Mouse (Mus musculus) thymus, adult 2 months (tissue): ENCODE results near the gene Maml3. TPM values are rescaled to one million over a fixed set of nuclear protein-coding genes. Genes with fewer than 3 reads are reported as not detected.

Experiments used
- DNase-seq: peaks from one replicate; pipeline ENCODE4 v3.0.0; 2021
- H3K27ac ChIP-seq: fragments of 200-500 bp; 2 replicates; pipeline ENCODE4 v1.5.1; 2012; ENCODE audit warnings: low read length, control low read depth; ENCODE audit not compliant: control insufficient read depth, insufficient read depth
- H3K27me3 ChIP-seq: fragments of 200-500 bp; 2 replicates; pipeline ENCODE4 v1.6.1; 2012; ENCODE audit warnings: mild to moderate bottlenecking, low read length, moderate library complexity, mixed read lengths; ENCODE audit not compliant: control insufficient read depth, insufficient read depth
- H3K36me3 ChIP-seq: fragments of 200-500 bp; 2 replicates; pipeline ENCODE4 v1.6.1; 2012; ENCODE audit warnings: mild to moderate bottlenecking, low read length, moderate library complexity; ENCODE audit not compliant: control insufficient read depth, insufficient read depth
- H3K4me1 ChIP-seq: fragments of 200-500 bp; replicated peaks from 2 replicates; pipeline ENCODE4 v1.6.1; 2012; ENCODE audit warnings: low read length; ENCODE audit not compliant: control insufficient read depth, insufficient read depth
- H3K4me3 ChIP-seq: fragments of 200-500 bp; 2 replicates; pipeline ENCODE4 v1.5.1; 2012; ENCODE audit warnings: mild to moderate bottlenecking, low read length, control low read depth, moderate library complexity; ENCODE audit not compliant: control insufficient read depth, insufficient read depth
- CTCF ChIP-seq: fragments of 200-500 bp; IDR thresholded peaks from 2 replicates; pipeline ENCODE4 v1.5.1; 2012; ENCODE audit warnings: mild to moderate bottlenecking, control low read depth, low read length, moderate library complexity, borderline replicate concordance; ENCODE audit not compliant: control insufficient read depth, poor library complexity, insufficient read depth; ENCODE audit errors: extremely low read depth
- POLR2A ChIP-seq: fragments of 200-500 bp; IDR thresholded peaks from 2 replicates; pipeline ENCODE4 v1.6.1; 2012; ENCODE audit warnings: mild to moderate bottlenecking, low read length, control low read depth, moderate library complexity; ENCODE audit not compliant: control insufficient read depth, poor library complexity, insufficient read depth; ENCODE audit errors: extremely low read depth
- WGBS: fragments of 180-500 bp; shearing (Covaris S2); methylation state at CpG from one replicate; pipeline ENCODE4 v1.1.7; 2018; 5-methylcytosine and 5-hydroxymethylcytosine counted together
- polyA plus RNA-seq: library from polyadenylated mRNA; depleted of rRNA; stranded (reverse); fragments of >200 nt; gene quantifications from 2 replicates; pipeline ENCODE4 v1.2.3, GENCODE M21; 2012

Gene Maml3
- polyA plus RNA-seq, 1 experiment, result 3.5 TPM

- Histone ChIP-seq H3K36me3 (no peaks in the 10 kb centered on the region), H3K27me3 (no peaks in the 10 kb centered on the region), H3K27ac (no peak overlapping the region), H3K4me3 (no peak overlapping the region), H3K4me1 (no peaks in the 10 kb centered on the region)
- 92% methylated on average over 6 of the region's 6 CpGs for WGBS
- no peak for DNase-seq
- TF ChIP-seq CTCF (no peak), POLR2A (no peak)
Observed at GRCm38 (mm10) chr3:51841177-51841576, 263.7 kb downstream of the Maml3 start.

GRCm38 (mm10) chr3:51840095-51840805 lies 264.6 kb downstream of the Maml3 start:
- 96% methylated on average over 13 of the region's 13 CpGs for WGBS
- no peaks in the 10 kb centered on the region for H3K4me1 ChIP-seq
- TF ChIP-seq POLR2A (no peak), CTCF (no peak)
- no peak for DNase-seq
- no peaks in the 10 kb centered on the region for H3K36me3 ChIP-seq
- no peak overlapping the region for H3K27ac ChIP-seq
- H3K4me3 ChIP-seq, result no peak overlapping the region
- H3K27me3 ChIP-seq, result no peaks in the 10 kb centered on the region

DNA sequence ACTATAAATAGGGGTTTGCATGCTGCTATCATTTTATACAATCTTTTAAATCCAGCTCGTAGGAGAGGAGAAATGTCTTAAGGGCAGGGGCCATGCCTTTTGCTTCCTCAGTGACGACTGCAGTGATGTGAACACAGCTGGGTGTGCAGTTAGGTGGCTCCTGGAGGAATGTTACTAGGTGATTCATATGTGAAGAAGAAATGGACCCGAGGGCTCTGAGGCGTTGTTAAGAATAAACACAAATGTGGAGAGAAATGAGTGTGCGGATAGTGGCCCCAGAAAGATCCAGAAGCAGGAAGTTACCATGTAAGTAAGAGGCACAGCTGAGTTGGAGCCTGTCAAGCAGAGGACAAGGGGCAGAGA lies 265.5 kb downstream of the Maml3 start:
- H3K36me3 ChIP-seq, result no peaks in the 10 kb centered on the region
- no peak overlapping the region for H3K27ac ChIP-seq
- no peaks in the 10 kb centered on the region for H3K27me3 ChIP-seq
- DNase-seq, result no peak
- no peak for TF ChIP-seq CTCF
- no peak for TF ChIP-seq POLR2A
- H3K4me3 ChIP-seq, result no peak overlapping the region
- WGBS, result 88% methylated on average over 5 of the region's 5 CpGs
- H3K4me1 ChIP-seq, result no peaks in the 10 kb centered on the region

DNA sequence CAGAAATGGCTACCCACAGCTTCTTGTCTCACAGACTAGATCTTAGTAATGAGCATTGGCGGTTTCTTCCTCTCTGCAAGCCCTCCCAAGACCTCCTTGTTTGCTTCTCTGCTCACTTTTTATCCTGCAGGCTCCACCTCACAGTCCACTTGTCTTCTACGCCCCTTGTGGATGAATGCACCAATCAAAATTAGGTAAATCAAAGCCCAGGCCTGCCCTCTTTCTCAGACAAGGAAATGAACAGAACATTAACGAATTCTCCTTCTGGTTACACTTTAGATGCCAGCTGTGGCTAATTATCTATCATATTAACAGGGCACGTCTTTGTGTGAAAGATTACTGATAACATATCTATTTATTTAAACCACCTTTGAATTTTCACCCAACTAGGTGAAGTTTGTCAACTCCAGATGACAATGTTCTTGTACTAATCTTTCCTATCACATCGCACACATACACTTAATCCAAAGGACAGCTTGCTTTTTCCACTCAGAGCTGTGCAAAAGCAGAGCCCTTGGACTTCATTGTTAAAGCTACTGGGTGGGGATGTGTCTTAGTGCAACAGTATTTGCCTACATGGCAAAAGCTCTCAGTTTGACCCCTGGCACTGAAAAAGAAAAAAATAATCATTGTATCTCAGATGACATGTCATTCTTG lies 266.1 kb downstream of the Maml3 start:
- 95% methylated on average over 5 of the region's 5 CpGs for WGBS
- no peak overlapping the region for H3K4me3 ChIP-seq
- no peak for DNase-seq
- H3K27me3 ChIP-seq, result no peaks in the 10 kb centered on the region
- H3K4me1 ChIP-seq, result no peaks in the 10 kb centered on the region
- no peaks in the 10 kb centered on the region for H3K36me3 ChIP-seq
- H3K27ac ChIP-seq, result no peak overlapping the region
- TF ChIP-seq POLR2A (no peak), CTCF (no peak)

DNA sequence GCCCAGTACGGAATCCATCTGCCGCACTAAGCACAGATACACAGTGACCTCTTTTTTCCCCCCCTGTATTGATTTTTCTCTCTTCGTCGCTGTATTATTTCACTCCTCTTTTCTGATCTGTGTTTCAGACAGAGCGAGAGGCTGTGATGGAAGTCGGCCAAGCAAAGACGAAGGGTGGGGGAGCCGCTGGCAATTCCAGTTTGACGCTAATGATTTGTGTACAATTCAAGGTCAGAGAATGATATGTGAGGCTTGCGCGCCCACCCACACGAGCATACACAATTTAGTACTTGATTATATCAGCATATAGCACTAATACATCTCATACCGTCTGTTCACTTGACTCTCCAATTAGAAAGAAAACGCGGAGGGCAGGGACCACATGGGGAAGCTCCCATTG lies 271.9 kb downstream of the Maml3 start:
- WGBS, result 97% methylated on average over 15 of the region's 15 CpGs

DNA sequence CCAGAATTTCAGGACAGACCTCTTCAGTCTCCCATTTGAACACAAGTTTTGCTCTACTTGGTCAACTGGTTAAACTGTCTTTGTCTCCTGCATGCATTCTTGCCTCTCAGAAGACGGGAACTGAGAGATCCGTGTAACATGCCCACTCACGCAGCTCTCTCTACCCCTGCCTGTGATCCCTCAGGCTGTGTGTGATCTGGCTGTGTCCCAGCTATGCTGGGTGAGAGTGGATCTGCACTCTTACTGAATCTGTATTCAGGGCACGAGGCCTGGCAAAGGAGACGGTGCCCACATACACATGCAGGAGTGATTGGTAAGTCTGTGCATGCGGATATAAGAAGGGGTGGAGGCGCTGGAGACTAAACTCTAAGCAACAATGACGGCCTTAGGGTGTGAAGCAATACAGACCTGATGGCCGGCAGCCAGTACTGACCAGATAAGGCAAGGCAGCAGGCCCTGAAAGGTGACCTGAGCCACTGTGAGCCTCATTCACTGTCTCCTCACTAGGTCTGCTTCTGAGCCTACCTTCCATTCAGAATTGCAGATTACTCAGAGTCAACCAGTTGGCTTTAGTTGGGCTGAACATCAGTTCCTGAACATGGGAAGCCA lies 274.0 kb downstream of the Maml3 start:
- no peaks in the 10 kb centered on the region; the same call in 1 of the 2 replicates for H3K4me1 ChIP-seq
- DNase-seq, result no peak
- no peak overlapping the region for H3K27ac ChIP-seq
- no peak for TF ChIP-seq POLR2A
- no peak for TF ChIP-seq CTCF
- no peaks in the 10 kb centered on the region for H3K36me3 ChIP-seq
- H3K4me3 ChIP-seq, result no peak overlapping the region
- H3K27me3 ChIP-seq, result no peaks in the 10 kb centered on the region
- WGBS, result 96% methylated on average over 9 of the region's 9 CpGs

More for the DNA sequence above, 271.9 kb downstream of the Maml3 start:
- Histone ChIP-seq H3K27ac (no peak overlapping the region), H3K4me1 (no peaks in the 10 kb centered on the region), H3K36me3 (no peaks in the 10 kb centered on the region), H3K27me3 (no peaks in the 10 kb centered on the region), H3K4me3 (no peak overlapping the region)
- no peak for DNase-seq
- TF ChIP-seq POLR2A (no peak), CTCF (no peak)
